Mouse (Mus musculus) thymus, adult 2 months (tissue): ENCODE data around the gene Ano10.

ENCODE experiments used
- CTCF ChIP-seq: fragments of 200-500 bp; IDR thresholded peaks from 2 replicates; pipeline ENCODE4 v1.5.1; 2012; ENCODE audit warnings: mild to moderate bottlenecking, control low read depth, low read length, moderate library complexity, borderline replicate concordance; ENCODE audit not compliant: control insufficient read depth, poor library complexity, insufficient read depth; ENCODE audit errors: extremely low read depth
- POLR2A ChIP-seq: fragments of 200-500 bp; IDR thresholded peaks from 2 replicates; pipeline ENCODE4 v1.6.1; 2012; ENCODE audit warnings: mild to moderate bottlenecking, low read length, control low read depth, moderate library complexity; ENCODE audit not compliant: control insufficient read depth, poor library complexity, insufficient read depth; ENCODE audit errors: extremely low read depth

DNA sequence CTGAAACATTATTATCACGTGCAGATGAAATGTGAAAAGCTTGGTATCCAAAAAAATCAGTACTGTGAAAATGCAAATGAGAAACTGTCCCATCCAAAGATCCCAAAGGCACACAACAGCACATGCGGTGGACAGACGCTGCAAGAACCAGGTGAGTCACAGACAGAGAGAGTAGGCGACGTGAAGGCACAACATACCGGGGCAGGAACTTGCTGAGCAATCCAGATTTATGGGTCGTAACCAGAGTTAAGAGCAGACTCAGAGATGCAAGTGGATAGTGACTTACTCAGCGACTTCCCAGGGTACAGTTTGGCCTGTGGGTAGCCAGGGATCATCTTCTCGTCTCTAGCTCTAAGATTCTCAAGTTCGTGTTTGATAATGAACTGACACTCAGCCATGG is 23.3 kb downstream of the Ano10 start:
- TF ChIP-seq POLR2A (no peak), CTCF (no peak)
